ENCODE assay signal across 8 mouse cellular contexts in the genomic region with DNA sequence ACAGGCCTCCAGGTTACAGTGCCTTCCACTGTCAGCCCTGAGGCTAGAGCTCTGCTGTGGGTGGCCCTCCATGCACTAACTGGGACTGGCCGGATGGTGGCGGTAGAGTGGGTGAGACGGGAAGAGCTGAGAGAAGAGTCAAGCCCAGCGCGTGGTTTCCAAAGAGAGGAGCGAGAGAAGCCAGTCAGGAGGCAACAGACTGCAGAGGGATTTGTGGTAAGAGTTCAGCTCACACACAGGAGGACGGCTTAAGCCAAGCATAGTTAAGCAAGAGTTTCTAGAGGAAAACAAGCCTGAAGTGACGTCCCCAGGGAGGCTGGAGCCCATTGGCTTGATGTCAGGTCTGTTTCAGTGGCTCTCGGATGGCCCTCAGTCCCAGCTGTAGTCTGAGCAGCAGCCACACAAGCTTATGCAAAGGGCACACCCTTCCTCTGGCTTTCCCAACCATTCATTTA.
DNase-seq lines count a peak whose midpoint lies in the region; ATAC-seq lines count a peak whose summit lies in the region.

No protein-coding gene starts in this region.

- H3K9ac ChIP-seq in hindbrain, embryonic 16.5 days (ENCODE audit: low read depth, low read length) = no peak overlapping the region

- H3K4me3 ChIP-seq in hindbrain, embryonic 16.5 days (ENCODE audit: low read length) = no peak overlapping the region

- DNase-seq in T-cell, adult 2 months (ENCODE audit: low spot score) = peak; percentile 78
- peak; percentile 90 to 93 for DNase-seq in cerebellum, postnatal 36 days
- peak; percentile 94 for DNase-seq in gastrocnemius, adult 18-20 months (ENCODE audit: low spot score)
- peak; percentile 68 for DNase-seq in left cerebral cortex, adult 11 months (ENCODE audit: low spot score)
- DNase-seq in lung, postnatal 36 days = peak; percentile 87
- peak; percentile 91 for DNase-seq in retina, postnatal 1 day
- DNase-seq in urinary bladder, adult 18-20 months (ENCODE audit: low spot score in 2 of 2) = peak; percentile 79 to 80

- no peaks in the 10 kb centered on the region for H3K9me3 ChIP-seq in hindbrain, embryonic 16.5 days (ENCODE audit: control insufficient read depth, low read length)

- peak overlapping the region; percentile 41 for H3K4me2 ChIP-seq in hindbrain, embryonic 16.5 days (ENCODE audit: low read length)

- peaks cover 7% of the 10 kb centered on the region for H3K4me1 ChIP-seq in hindbrain, embryonic 16.5 days (ENCODE audit: control insufficient read depth, insufficient read depth, low read depth, low read length)

- peak; percentile 79 for ATAC-seq in hindbrain, embryonic 16.5 days

- no peaks in the 10 kb centered on the region for H3K36me3 ChIP-seq in hindbrain, embryonic 16.5 days (ENCODE audit: control insufficient read depth, insufficient read depth, low read length)

- 0 out of 2 replicates have a peak overlapping the region, but pooled peaks have one; percentile 26 for H3K27ac ChIP-seq in hindbrain, embryonic 16.5 days (ENCODE audit: low read depth, low read length)

- H3K27me3 ChIP-seq in hindbrain, embryonic 16.5 days (replicated peaks; ENCODE audit: control insufficient read depth, insufficient read depth, low read length) = no peaks in the 10 kb centered on the region

- WGBS in hindbrain, embryonic 16.5 days = 5% methylated on average over 9 of the region's 9 CpGs
